ENCODE assay signal across 25 mouse cellular contexts in the genomic region with DNA sequence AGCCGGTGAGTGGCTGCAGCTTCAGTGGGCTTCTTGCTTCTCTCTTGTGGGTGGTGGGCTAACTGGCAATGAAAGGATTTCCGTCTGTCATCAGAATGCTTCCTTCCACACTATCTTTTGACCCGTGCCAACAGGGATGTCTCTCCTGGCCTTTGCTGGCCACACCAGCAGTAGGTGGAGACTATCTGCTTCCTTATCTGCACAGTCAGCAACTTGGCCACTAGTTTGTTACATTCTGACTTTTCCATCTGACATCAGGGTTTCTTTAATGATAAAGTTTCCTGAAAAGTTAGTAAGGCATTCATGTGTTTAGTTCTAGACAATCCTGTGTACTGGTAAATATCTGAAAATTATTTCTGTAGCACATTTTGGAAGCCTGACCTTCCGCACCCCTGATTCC. TPM values are rescaled to one million over a fixed set of nuclear protein-coding genes. Genes with fewer than 3 reads are reported as not detected.
A peak's percentile ranks its signal among the peaks of the same experiment; 100 is the strongest.
DNase-seq lines count a peak whose midpoint lies in the region; ATAC-seq and TF ChIP-seq lines count a peak whose summit lies in the region.
"Had no signal": no experiment of that assay in that cellular context is flagged by ENCODE, and none has a peak within 500 bp of the region (broad histone marks: within the 10 kb centered on the region; RNA-seq: fewer than 3 reads in every experiment).

No protein-coding gene starts in this region.

- H3K4me1 ChIP-seq in heart, embryonic 14.5 days (ENCODE audit: control insufficient read depth in 2 of 2, insufficient read depth in 2 of 2, low read length in 2 of 2), result peaks cover 4 to 26% of the 10 kb centered on the region in 2 experiments
- peaks cover 8% of the 10 kb centered on the region for H3K4me1 ChIP-seq in liver, embryonic 11.5 days (replicated peaks; ENCODE audit: control insufficient read depth, insufficient read depth, low read length)
- H3K4me1 ChIP-seq in liver, postnatal 0 days (ENCODE audit: insufficient read depth), result peaks cover 6% of the 10 kb centered on the region
- H3K4me1 ChIP-seq: embryonic facial prominence, embryonic 10.5 days; limb, embryonic 12.5 days; stomach, embryonic 15.5 days had no signal

- H3K9me3 ChIP-seq in heart, embryonic 14.5 days (ENCODE audit: control insufficient read depth, low read length), result no peaks in the 10 kb centered on the region
- H3K9me3 ChIP-seq in liver, embryonic 11.5 days (ENCODE audit: control insufficient read depth, low read length), result no peaks in the 10 kb centered on the region
- no peaks in the 10 kb centered on the region for H3K9me3 ChIP-seq in liver, postnatal 0 days (ENCODE audit: low read length)
- H3K9me3 ChIP-seq: embryonic facial prominence, embryonic 10.5 days; embryonic facial prominence, embryonic 15.5 days; forebrain, embryonic 12.5 days; limb, embryonic 12.5 days; liver, embryonic 15.5 days; lung, embryonic 15.5 days; neural tube, embryonic 15.5 days; stomach, embryonic 15.5 days had no signal

- 30% methylated on average over 4 of the region's 4 CpGs for WGBS in heart, embryonic 14.5 days
- WGBS in liver, embryonic 11.5 days, result 54% methylated on average over 4 of the region's 4 CpGs
- WGBS in liver, postnatal 0 days (ENCODE audit: insufficient replicate concordance), result 38% methylated on average over 4 of the region's 4 CpGs

- H3K36me3 ChIP-seq in heart, embryonic 14.5 days (ENCODE audit: control insufficient read depth, insufficient read depth, low read length), result peaks cover 3% of the 10 kb centered on the region; the same call in 1 of the 2 replicates
- no peaks in the 10 kb centered on the region for H3K36me3 ChIP-seq in liver, embryonic 11.5 days (ENCODE audit: control insufficient read depth, insufficient read depth, low read length)
- H3K36me3 ChIP-seq in liver, postnatal 0 days (replicated peaks; ENCODE audit: insufficient read depth, low read length), result 0 out of 2 replicates have a peak, but pooled peaks cover 2% of the 10 kb centered on the region
- H3K36me3 ChIP-seq: embryonic facial prominence, embryonic 15.5 days; stomach, embryonic 15.5 days had no signal

- H3K4me3 ChIP-seq in gastrocnemius, adult 2 months, result no peak overlapping the region
- H3K4me3 ChIP-seq in heart, embryonic 14.5 days (ENCODE audit: control insufficient read depth in 1 of 2, insufficient read depth in 1 of 2, low read depth in 1 of 2, low read length in 2 of 2), result no peak overlapping the region
- H3K4me3 ChIP-seq in liver, embryonic 11.5 days (ENCODE audit: low read depth, low read length), result no peak overlapping the region
- H3K4me3 ChIP-seq in liver, postnatal 0 days (ENCODE audit: low read depth, low read length), result no peak overlapping the region
- H3K4me3 ChIP-seq: embryonic facial prominence, embryonic 10.5 days; embryonic facial prominence, embryonic 15.5 days; forebrain, embryonic 12.5 days; left cerebral cortex, adult 2 months; limb, embryonic 12.5 days; liver, embryonic 15.5 days; lung, embryonic 15.5 days; neural tube, embryonic 15.5 days; stomach, embryonic 15.5 days had no signal

- H3K9ac ChIP-seq in heart, embryonic 14.5 days (ENCODE audit: low read length), result no peak overlapping the region
- 0 out of 2 replicates have a peak overlapping the region, but pooled peaks have one; percentile 20 for H3K9ac ChIP-seq in liver, embryonic 11.5 days (ENCODE audit: low read depth, low read length)
- H3K9ac ChIP-seq in liver, postnatal 0 days (replicated peaks), result no peak overlapping the region
- H3K9ac ChIP-seq: embryonic facial prominence, embryonic 15.5 days; forebrain, embryonic 12.5 days; forebrain, postnatal 0 days; hindbrain, embryonic 14.5 days; limb, embryonic 12.5 days; liver, embryonic 15.5 days; lung, embryonic 15.5 days; neural tube, embryonic 15.5 days; stomach, embryonic 15.5 days had no signal

- 0 out of 2 replicates have a peak overlapping the region, but pooled peaks have one; percentile 2 for H3K4me2 ChIP-seq in heart, embryonic 14.5 days (ENCODE audit: low read length)
- H3K4me2 ChIP-seq in liver, embryonic 11.5 days, result peak overlapping the region; percentile 34
- no peak overlapping the region for H3K4me2 ChIP-seq in liver, postnatal 0 days (ENCODE audit: low read depth, low read length)
- H3K4me2 ChIP-seq: embryonic facial prominence, embryonic 15.5 days; forebrain, embryonic 12.5 days; hindbrain, embryonic 14.5 days; limb, embryonic 12.5 days; liver, embryonic 15.5 days; lung, embryonic 15.5 days; neural tube, embryonic 15.5 days; stomach, embryonic 15.5 days had no signal

- no peak for TF ChIP-seq CTCF in gastrocnemius, adult 2 months (IDR thresholded peaks at IDR 0.05)
- TF ChIP-seq CTCF in liver, postnatal 0 days (IDR thresholded peaks at IDR 0.05; ENCODE audit: low read depth), result no peak

- intact Hi-C loops in gastrocnemius, adult 2 months (cut with DNase I), result no loop called here
- intact Hi-C loops in gastrocnemius, postnatal 14 days (cut with DNase I; ENCODE audit: low total_unique reads), result no loop called here

- peak overlapping the region; percentile 66 for H3K27ac ChIP-seq in gastrocnemius, adult 2 months
- 0 out of 4 replicates have a peak overlapping the region, but pooled peaks of 1 of the 2 experiments have one; percentile 11 for H3K27ac ChIP-seq in heart, embryonic 14.5 days (replicated peaks in 1 of 2; ENCODE audit: control insufficient read depth in 1 of 2, insufficient read depth in 1 of 2, low read depth in 2 of 2, low read length in 2 of 2)
- H3K27ac ChIP-seq in liver, embryonic 11.5 days (ENCODE audit: low read depth, low read length), result no peak overlapping the region
- no peak overlapping the region for H3K27ac ChIP-seq in liver, postnatal 0 days (ENCODE audit: low read depth)
- H3K27ac ChIP-seq: embryonic facial prominence, embryonic 10.5 days; embryonic facial prominence, embryonic 15.5 days; forebrain, embryonic 12.5 days; hindbrain, embryonic 14.5 days; left cerebral cortex, adult 2 months; limb, embryonic 12.5 days; liver, embryonic 15.5 days; lung, embryonic 15.5 days; neural tube, embryonic 15.5 days; stomach, embryonic 15.5 days had no signal

- no peaks in the 10 kb centered on the region for H3K27me3 ChIP-seq in heart, embryonic 14.5 days (ENCODE audit: control insufficient read depth, insufficient read depth, low read length)
- no peaks in the 10 kb centered on the region for H3K27me3 ChIP-seq in liver, embryonic 11.5 days (replicated peaks; ENCODE audit: control insufficient read depth, insufficient read depth, low read length)
- H3K27me3 ChIP-seq in liver, postnatal 0 days (ENCODE audit: insufficient read depth, low read length), result no peaks in the 10 kb centered on the region
- H3K27me3 ChIP-seq: embryonic facial prominence, embryonic 15.5 days; forebrain, embryonic 12.5 days; limb, embryonic 12.5 days; liver, embryonic 15.5 days; lung, embryonic 15.5 days; neural tube, embryonic 15.5 days; stomach, embryonic 15.5 days had no signal

- no peak for TF ChIP-seq EP300 in liver, postnatal 0 days (IDR thresholded peaks at IDR 0.05; ENCODE audit: low read depth)

- DNase-seq in gastrocnemius, adult 2 months, result peak; percentile 19
- no peak for DNase-seq in gastrocnemius, postnatal 14 days
- DNase-seq in heart, adult 9 months (ENCODE audit: low spot score in 2 of 2), result no peak
- no peak for DNase-seq in liver, embryonic 11.5 days (ENCODE audit: low spot score)
- DNase-seq in liver, postnatal 0 days, result no peak
- DNase-seq in urinary bladder, adult 18-20 months (ENCODE audit: low spot score in 2 of 2), result no peak
- DNase-seq: adrenal gland, postnatal 36 days; forebrain, postnatal 0 days; gastrocnemius, postnatal 10 days; midbrain, embryonic 14.5 days; retina, postnatal 1 day; right cerebral cortex, postnatal 14 days had no signal

- no peak for ATAC-seq in heart, embryonic 14.5 days (ENCODE audit: insufficient number of reproducible peaks, insufficient read depth, low FRiP score, low read depth)
- ATAC-seq in liver, embryonic 11.5 days (replicated peaks; ENCODE audit: low FRiP score), result no peak
- no peak for ATAC-seq in liver, postnatal 0 days
- 0 out of 2 replicates have a peak, but pooled peaks have one; percentile 29 for ATAC-seq in megakaryocyte progenitor cell, adult 5-6 weeks (replicated peaks; ENCODE audit: poor library complexity)
- ATAC-seq: forebrain, postnatal 0 days; intestine, postnatal 0 days had no signal

RNA-seq across cellular contexts. Expression of gene Fam193a, which starts 41.1 kb away (rescaled TPM):
- total RNA-seq in gastrocnemius, adult 2 months (2021), result 10 to 100 TPM; 16.5 to 17.7 TPM
- total RNA-seq in gastrocnemius, postnatal 14 days (2021), result 10 to 100 TPM; 14.0 to 16.3 TPM
- polyA plus RNA-seq in heart, embryonic 14.5 days (2014; fragmentation: Nextera tagmentation; extraction: Ambion mirVana), result 10.3 and 10.6 TPM in 2 replicates
- 8.8 and 8.9 TPM in 2 replicates for polyA plus RNA-seq in liver, embryonic 11.5 days (2014; fragmentation: Nextera tagmentation; extraction: Ambion mirVana)
- 2.2 and 2.7 TPM in 2 replicates for polyA plus RNA-seq in liver, postnatal 0 days (2015; fragmentation: Nextera tagmentation; extraction: Ambion mirVana)
- 27.1 and 38.6 TPM in 2 replicates for total RNA-seq in megakaryocyte progenitor cell, adult 5-6 weeks (2015)
- total RNA-seq in megakaryocyte progenitor cell, adult 5-6 weeks (2017), result 30.8 and 48.2 TPM in 2 replicates
